10 mouse cellular contexts compared by ENCODE assay signal in the genomic region with DNA sequence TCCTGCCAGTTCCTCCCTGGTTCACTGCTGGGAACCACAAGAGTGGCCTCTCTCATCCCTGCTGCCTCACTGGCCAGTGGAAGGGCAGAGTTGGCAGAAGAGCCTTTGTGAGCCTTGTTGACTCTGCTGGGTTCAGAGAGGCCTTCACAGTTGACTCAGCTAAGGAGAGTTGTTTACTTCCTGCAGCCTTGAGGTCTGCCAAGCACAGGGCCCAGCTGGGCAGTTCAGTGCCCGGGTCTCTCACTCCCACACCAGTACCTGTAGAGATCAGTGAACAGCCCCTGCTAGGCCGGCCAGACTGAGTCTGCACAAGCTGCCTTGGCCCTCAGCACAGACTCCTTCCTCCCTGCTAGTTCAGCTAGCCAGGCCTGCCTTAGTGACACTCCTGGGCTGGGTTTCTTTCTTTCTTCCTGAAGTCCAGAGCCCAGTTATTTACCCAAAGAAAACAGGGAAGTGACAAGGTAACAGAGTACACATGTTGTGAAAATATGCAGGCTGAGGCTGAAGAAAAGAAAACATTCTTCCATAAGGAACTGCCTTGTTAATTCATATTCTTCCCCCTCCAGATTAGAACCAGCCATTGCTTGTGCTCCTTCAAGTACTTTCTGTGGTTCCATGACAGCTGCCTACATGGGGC.
DNase-seq lines count a peak whose midpoint lies in the region; ATAC-seq and TF ChIP-seq lines count a peak whose summit lies in the region.
"Had no signal": no experiment of that assay in that cellular context is flagged by ENCODE, and none has a peak within 500 bp of the region (broad histone marks: within the 10 kb centered on the region; RNA-seq: fewer than 3 reads in every experiment).

No protein-coding gene starts in this region.

- H3K9ac ChIP-seq in heart, embryonic 13.5 days = peak overlapping the region; percentile 51
- no peak overlapping the region for H3K9ac ChIP-seq in lung, embryonic 14.5 days
- no peak overlapping the region for H3K9ac ChIP-seq in midbrain, embryonic 13.5 days (replicated peaks)
- H3K9ac ChIP-seq: liver, embryonic 13.5 days had no signal

- H3K27ac ChIP-seq in heart, embryonic 13.5 days (replicated peaks) = peak overlapping the region; percentile 97
- H3K27ac ChIP-seq in lung, embryonic 14.5 days (ENCODE audit: low read depth) = peak overlapping the region; percentile 86
- H3K27ac ChIP-seq in midbrain, embryonic 13.5 days = no peak overlapping the region
- H3K27ac ChIP-seq: liver, embryonic 13.5 days had no signal

- H3K36me3 ChIP-seq in heart, embryonic 13.5 days = no peaks in the 10 kb centered on the region
- no peaks in the 10 kb centered on the region for H3K36me3 ChIP-seq in lung, embryonic 14.5 days (ENCODE audit: insufficient read depth)
- no peaks in the 10 kb centered on the region for H3K36me3 ChIP-seq in midbrain, embryonic 13.5 days
- H3K36me3 ChIP-seq: liver, embryonic 13.5 days had no signal

- no peak for TF ChIP-seq CTCF in lung, embryonic 14.5 days (IDR thresholded peaks at IDR 0.05; ENCODE audit: low read depth)

- H3K4me2 ChIP-seq in heart, embryonic 13.5 days = no peak overlapping the region
- no peak overlapping the region for H3K4me2 ChIP-seq in lung, embryonic 14.5 days
- no peak overlapping the region for H3K4me2 ChIP-seq in midbrain, embryonic 13.5 days (replicated peaks)
- H3K4me2 ChIP-seq: liver, embryonic 13.5 days had no signal

- H3K4me3 ChIP-seq in heart, embryonic 13.5 days = no peak overlapping the region
- H3K4me3 ChIP-seq in lung, embryonic 14.5 days (ENCODE audit: low read depth, low read length) = no peak overlapping the region
- no peak overlapping the region for H3K4me3 ChIP-seq in midbrain, embryonic 13.5 days (replicated peaks)
- H3K4me3 ChIP-seq: liver, embryonic 13.5 days had no signal

- H3K9me3 ChIP-seq in heart, embryonic 13.5 days = no peaks in the 10 kb centered on the region
- no peaks in the 10 kb centered on the region for H3K9me3 ChIP-seq in lung, embryonic 14.5 days (ENCODE audit: low read depth, low read length)
- no peaks in the 10 kb centered on the region for H3K9me3 ChIP-seq in midbrain, embryonic 13.5 days
- H3K9me3 ChIP-seq: liver, embryonic 13.5 days had no signal

- H3K4me1 ChIP-seq in heart, embryonic 13.5 days = peaks cover 70% of the 10 kb centered on the region
- H3K4me1 ChIP-seq in lung, embryonic 14.5 days (ENCODE audit: insufficient read depth) = peaks cover 40% of the 10 kb centered on the region
- peaks cover 29% of the 10 kb centered on the region for H3K4me1 ChIP-seq in midbrain, embryonic 13.5 days (replicated peaks)

- 32% methylated on average over 2 of the region's 2 CpGs for WGBS in heart, embryonic 13.5 days
- 28% methylated on average over 2 of the region's 2 CpGs for WGBS in lung, embryonic 14.5 days
- 67% methylated on average over 2 of the region's 2 CpGs for WGBS in midbrain, embryonic 13.5 days

- intact Hi-C loops in heart, postnatal 14 days (cut with DNase I) = loop anchor here (5.0 to 10.0 kb wide), 2 partner anchors 70 to 207 kb away; a partner anchor contains a TSS

- H3K27me3 ChIP-seq in heart, embryonic 13.5 days (replicated peaks) = no peaks in the 10 kb centered on the region
- no peaks in the 10 kb centered on the region for H3K27me3 ChIP-seq in lung, embryonic 14.5 days (ENCODE audit: insufficient read depth, low read length)
- H3K27me3 ChIP-seq in midbrain, embryonic 13.5 days = no peaks in the 10 kb centered on the region
- H3K27me3 ChIP-seq: liver, embryonic 13.5 days had no signal

- ATAC-seq in heart, embryonic 13.5 days (ENCODE audit: extremely low read depth, insufficient number of reproducible peaks, low FRiP score, low TSS enrichment) = no peak
- ATAC-seq in lung, embryonic 14.5 days (ENCODE audit: insufficient read depth) = peak; percentile 64; the same call in 1 of the 2 replicates
- no peak for ATAC-seq in midbrain, embryonic 13.5 days

- peak; percentile 47 to 62 for DNase-seq in heart, adult 18-20 months
- no peak for DNase-seq in heart, postnatal 14 days
- DNase-seq in NIH3T3 (ENCODE audit: low read depth) = peak; percentile 52
- peak; percentile 35 for DNase-seq in lung, embryonic 14.5 days
- DNase-seq in thymus, adult 18-20 months = no peak
- no peak for DNase-seq in spleen, adult 18-20 months
- DNase-seq: cerebellum, adult 2 months; liver, embryonic 13.5 days had no signal

Comparison
In these comparisons a context has a peak if more than half of its experiments do, and no peak if none do; other contexts are left out.
1. DNase-seq: peak in heart, adult 18-20 months (2 of 2), NIH3T3 (single experiment) and lung, embryonic 14.5 days (single experiment); none in heart, postnatal 14 days (0 of 2), thymus, adult 18-20 months (0 of 2) and spleen, adult 18-20 months (0 of 2).